Mouse (Mus musculus): ENCODE results near the gene Snap47. TPM values are rescaled to one million over a fixed set of nuclear protein-coding genes. Genes with fewer than 3 reads are reported as not detected.

Gene Snap47
- polyA plus RNA-seq (2015; fragmentation: Nextera tagmentation; extraction: Ambion mirVana), result 418 and 445 TPM in 2 replicates

- Histone ChIP-seq H3K4me3 (replicated peaks; ENCODE audit: low read length) (peak within 1 kb of the TSS; percentile 90), H3K27me3 (replicated peaks; ENCODE audit: control insufficient read depth, insufficient read depth, low read length) (no peaks in the 10 kb centered on the region), H3K9ac (replicated peaks; ENCODE audit: low read depth, low read length) (peak within 1 kb of the TSS; percentile 80), H3K4me1 (replicated peaks; ENCODE audit: control insufficient read depth, insufficient read depth, low read length) (peaks cover 24% of the 10 kb centered on the region), H3K4me2 (ENCODE audit: low read length) (peak within 1 kb of the TSS; percentile 99), H3K36me3 (ENCODE audit: control insufficient read depth, insufficient read depth) (0 out of 2 replicates have a peak, but pooled peaks cover 9% of the 10 kb centered on the region), H3K9me3 (ENCODE audit: control insufficient read depth, low read length) (no peaks in the 10 kb centered on the region), H3K27ac (ENCODE audit: low read length) (peak within 1 kb of the TSS; percentile 61; the same call in 1 of the 2 replicates)
- WGBS, result 86% methylated on average over 4 of the region's 4 CpGs
- ATAC-seq, result no peak
Measured at GRCm38 (mm10) chr11:59451086-59451485, at the start of gene Snap47. Gene Snap47 (minus strand): TSS chr11:59451186.

- H3K36me3 ChIP-seq (ENCODE audit: control insufficient read depth, insufficient read depth), result peaks cover 24% of the 10 kb centered on the region
- ATAC-seq, result no peak
Measured at GRCm38 (mm10) chr11:59497747-59498146, 46.8 kb upstream of the Snap47 start.

GRCm38 (mm10) chr11:59496672-59497310 lies 45.8 kb upstream of the Snap47 start:
- 86% methylated on average over 6 of the region's 6 CpGs for WGBS
- no peaks in the 10 kb centered on the region for H3K9me3 ChIP-seq (ENCODE audit: control insufficient read depth, low read length)
- no peak overlapping the region for H3K9ac ChIP-seq (replicated peaks; ENCODE audit: low read depth, low read length)
- no peak for ATAC-seq
- H3K27ac ChIP-seq (ENCODE audit: low read length), result no peak overlapping the region
- no peak overlapping the region for H3K4me2 ChIP-seq (ENCODE audit: low read length)
- no peak overlapping the region for H3K4me3 ChIP-seq (replicated peaks; ENCODE audit: low read length)
- peaks cover 23% of the 10 kb centered on the region for H3K36me3 ChIP-seq (ENCODE audit: control insufficient read depth, insufficient read depth)
- H3K27me3 ChIP-seq (replicated peaks; ENCODE audit: control insufficient read depth, insufficient read depth, low read length), result no peaks in the 10 kb centered on the region
- no peaks in the 10 kb centered on the region for H3K4me1 ChIP-seq (replicated peaks; ENCODE audit: control insufficient read depth, insufficient read depth, low read length)

More at GRCm38 (mm10) chr11:59497747-59498146, 46.8 kb upstream of the Snap47 start:
- Histone ChIP-seq H3K4me2 (ENCODE audit: low read length) (no peak overlapping the region), H3K4me3 (replicated peaks; ENCODE audit: low read length) (no peak overlapping the region), H3K9ac (replicated peaks; ENCODE audit: low read depth, low read length) (no peak overlapping the region), H3K27ac (ENCODE audit: low read length) (no peak overlapping the region), H3K4me1 (replicated peaks; ENCODE audit: control insufficient read depth, insufficient read depth, low read length) (no peaks in the 10 kb centered on the region), H3K27me3 (replicated peaks; ENCODE audit: control insufficient read depth, insufficient read depth, low read length) (no peaks in the 10 kb centered on the region), H3K9me3 (ENCODE audit: control insufficient read depth, low read length) (no peaks in the 10 kb centered on the region)
- 91% methylated on average over 7 of the region's 7 CpGs for WGBS

GRCm38 (mm10) chr11:59486222-59486621 lies 35.2 kb upstream of the Snap47 start:
- 88% methylated on average over 8 of the region's 8 CpGs for WGBS
- H3K9me3 ChIP-seq (ENCODE audit: control insufficient read depth, low read length), result no peaks in the 10 kb centered on the region
- no peak for ATAC-seq

GRCm38 (mm10) chr11:59485641-59486040 lies 34.7 kb upstream of the Snap47 start:
- Histone ChIP-seq H3K36me3 (ENCODE audit: control insufficient read depth, insufficient read depth) (peaks cover 17% of the 10 kb centered on the region), H3K4me1 (replicated peaks; ENCODE audit: control insufficient read depth, insufficient read depth, low read length) (no peaks in the 10 kb centered on the region), H3K9me3 (ENCODE audit: control insufficient read depth, low read length) (no peaks in the 10 kb centered on the region), H3K4me3 (replicated peaks; ENCODE audit: low read length) (no peak overlapping the region), H3K27me3 (replicated peaks; ENCODE audit: control insufficient read depth, insufficient read depth, low read length) (no peaks in the 10 kb centered on the region), H3K9ac (replicated peaks; ENCODE audit: low read depth, low read length) (no peak overlapping the region), H3K27ac (ENCODE audit: low read length) (no peak overlapping the region), H3K4me2 (ENCODE audit: low read length) (no peak overlapping the region)
- no peak for ATAC-seq
- WGBS, result 52% methylated on average over 2 of the region's 2 CpGs

More at GRCm38 (mm10) chr11:59486222-59486621, 35.2 kb upstream of the Snap47 start:
- Histone ChIP-seq H3K27ac (ENCODE audit: low read length) (no peak overlapping the region), H3K4me2 (ENCODE audit: low read length) (no peak overlapping the region), H3K36me3 (ENCODE audit: control insufficient read depth, insufficient read depth) (peaks cover 17% of the 10 kb centered on the region), H3K27me3 (replicated peaks; ENCODE audit: control insufficient read depth, insufficient read depth, low read length) (no peaks in the 10 kb centered on the region), H3K4me1 (replicated peaks; ENCODE audit: control insufficient read depth, insufficient read depth, low read length) (no peaks in the 10 kb centered on the region), H3K4me3 (replicated peaks; ENCODE audit: low read length) (no peak overlapping the region), H3K9ac (replicated peaks; ENCODE audit: low read depth, low read length) (no peak overlapping the region)

- H3K9me3 ChIP-seq (ENCODE audit: control insufficient read depth, low read length), result no peaks in the 10 kb centered on the region
- peaks cover 12% of the 10 kb centered on the region for H3K36me3 ChIP-seq (ENCODE audit: control insufficient read depth, insufficient read depth)
- H3K27ac ChIP-seq (ENCODE audit: low read length), result no peak overlapping the region
- H3K4me2 ChIP-seq (ENCODE audit: low read length), result no peak overlapping the region
- ATAC-seq, result no peak
- no peaks in the 10 kb centered on the region for H3K4me1 ChIP-seq (replicated peaks; ENCODE audit: control insufficient read depth, insufficient read depth, low read length)
- no peak overlapping the region for H3K9ac ChIP-seq (replicated peaks; ENCODE audit: low read depth, low read length)
- WGBS, result 2% methylated on average over 2 of the region's 2 CpGs
- H3K4me3 ChIP-seq (replicated peaks; ENCODE audit: low read length), result no peak overlapping the region
- H3K27me3 ChIP-seq (replicated peaks; ENCODE audit: control insufficient read depth, insufficient read depth, low read length), result no peaks in the 10 kb centered on the region
Measured at GRCm38 (mm10) chr11:59483212-59483611, 32.2 kb upstream of the Snap47 start.

- Histone ChIP-seq H3K4me3 (replicated peaks; ENCODE audit: low read length) (no peak overlapping the region), H3K27me3 (replicated peaks; ENCODE audit: control insufficient read depth, insufficient read depth, low read length) (no peaks in the 10 kb centered on the region), H3K4me1 (replicated peaks; ENCODE audit: control insufficient read depth, insufficient read depth, low read length) (no peaks in the 10 kb centered on the region), H3K4me2 (ENCODE audit: low read length) (no peak overlapping the region), H3K9ac (replicated peaks; ENCODE audit: low read depth, low read length) (no peak overlapping the region), H3K36me3 (ENCODE audit: control insufficient read depth, insufficient read depth) (no peaks in the 10 kb centered on the region), H3K27ac (ENCODE audit: low read length) (no peak overlapping the region), H3K9me3 (ENCODE audit: control insufficient read depth, low read length) (no peaks in the 10 kb centered on the region)
- no peak for ATAC-seq
- WGBS, result 69% methylated on average over 6 of the region's 6 CpGs
Measured at GRCm38 (mm10) chr11:59477240-59477639, 26.3 kb upstream of the Snap47 start.

GRCm38 (mm10) chr11:59472326-59472677 lies 21.3 kb upstream of the Snap47 start, which contains the start of gene Zfp867:
Gene Zfp867 (minus strand): TSS chr11:59472474.
- H3K36me3 ChIP-seq (ENCODE audit: control insufficient read depth, insufficient read depth), result no peaks in the 10 kb centered on the region
- H3K4me3 ChIP-seq (replicated peaks; ENCODE audit: low read length), result peak within 1 kb of the TSS; percentile 72
- WGBS, result under 1% methylated on average over 19 of the region's 19 CpGs
- no peaks in the 10 kb centered on the region for H3K9me3 ChIP-seq (ENCODE audit: control insufficient read depth, low read length)
- no peaks in the 10 kb centered on the region for H3K27me3 ChIP-seq (replicated peaks; ENCODE audit: control insufficient read depth, insufficient read depth, low read length)
- peaks cover 7% of the 10 kb centered on the region for H3K4me1 ChIP-seq (replicated peaks; ENCODE audit: control insufficient read depth, insufficient read depth, low read length)
- peak within 1 kb of the TSS; percentile 91 for H3K9ac ChIP-seq (replicated peaks; ENCODE audit: low read depth, low read length)
- ATAC-seq, result peak; percentile 95
- peak within 1 kb of the TSS; percentile 55 for H3K4me2 ChIP-seq (ENCODE audit: low read length)
- peak within 1 kb of the TSS; percentile 68; the same call in 1 of the 2 replicates for H3K27ac ChIP-seq (ENCODE audit: low read length)

- peak overlapping the region; percentile 91 for H3K9ac ChIP-seq (replicated peaks; ENCODE audit: low read depth, low read length)
- H3K27me3 ChIP-seq (replicated peaks; ENCODE audit: control insufficient read depth, insufficient read depth, low read length), result no peaks in the 10 kb centered on the region
- H3K27ac ChIP-seq (ENCODE audit: low read length), result peak overlapping the region; percentile 68; the same call in 1 of the 2 replicates
- peak overlapping the region; percentile 72 for H3K4me3 ChIP-seq (replicated peaks; ENCODE audit: low read length)
- H3K4me1 ChIP-seq (replicated peaks; ENCODE audit: control insufficient read depth, insufficient read depth, low read length), result peaks cover 7% of the 10 kb centered on the region
- peak; percentile 63 for ATAC-seq
- H3K9me3 ChIP-seq (ENCODE audit: control insufficient read depth, low read length), result no peaks in the 10 kb centered on the region
- H3K4me2 ChIP-seq (ENCODE audit: low read length), result peak overlapping the region; percentile 55
- no peaks in the 10 kb centered on the region for H3K36me3 ChIP-seq (ENCODE audit: control insufficient read depth, insufficient read depth)
- 7% methylated on average over 37 of the region's 37 CpGs for WGBS
Measured at GRCm38 (mm10) chr11:59471413-59472325, 20.7 kb upstream of the Snap47 start.

Measured in forebrain, embryonic 16.5 days (tissue).